Mouse (Mus musculus) neural tube, embryonic 15.5 days (tissue): ENCODE measurements around the gene Aaed1. TPM values are rescaled to one million over a fixed set of nuclear protein-coding genes. Genes with fewer than 3 reads are reported as not detected.

ENCODE experiments used
- ATAC-seq: fragments of 200-750 bp; cut with Nextera tagmentation; 2 replicates; pipeline ENCODE4 v1.8.0; 2017; ENCODE audit warnings: mild to moderate bottlenecking, moderate TSS enrichment, moderate library complexity; ENCODE audit not compliant: low FRiP score
- H3K27ac ChIP-seq: fragments of 300-500 bp; sonication (generic); replicated peaks from 2 replicates; pipeline ENCODE4 v1.5.1; 2015; ENCODE audit warnings: mild to moderate bottlenecking, inconsistent platforms
- H3K27me3 ChIP-seq: fragments of 300-500 bp; sonication (generic); replicated peaks from 2 replicates; pipeline ENCODE4 v1.6.1; 2015; ENCODE audit warnings: inconsistent platforms
- H3K36me3 ChIP-seq: fragments of 300-500 bp; sonication (generic); 2 replicates; pipeline ENCODE4 v1.6.1; 2015; ENCODE audit warnings: inconsistent platforms
- H3K4me1 ChIP-seq: fragments of 300-500 bp; sonication (generic); 2 replicates; pipeline ENCODE4 v1.6.1; 2015; ENCODE audit warnings: inconsistent platforms
- H3K4me2 ChIP-seq: fragments of 300-500 bp; sonication (generic); 2 replicates; pipeline ENCODE4 v1.6.1; 2015; ENCODE audit warnings: inconsistent platforms, mild to moderate bottlenecking, moderate library complexity
- H3K4me3 ChIP-seq: fragments of 300-500 bp; sonication (generic); replicated peaks from 2 replicates; pipeline ENCODE4 v1.5.1; 2015; ENCODE audit warnings: mild to moderate bottlenecking, inconsistent platforms
- H3K9ac ChIP-seq: fragments of 300-500 bp; sonication (generic); replicated peaks from 2 replicates; pipeline ENCODE4 v1.6.1; 2015; ENCODE audit warnings: mild to moderate bottlenecking, inconsistent platforms
- H3K9me3 ChIP-seq: fragments of 300-500 bp; sonication (generic); replicated peaks from 2 replicates; pipeline ENCODE4 v1.6.1; 2016; ENCODE audit warnings: inconsistent platforms
- WGBS: fragments of 180-500 bp; shearing (Covaris S2); methylation state at CpG from one replicate; pipeline ENCODE4 v1.1.7; 2015; ENCODE audit warnings: mixed read lengths; 5-methylcytosine and 5-hydroxymethylcytosine counted together
- polyA plus RNA-seq: library from polyadenylated mRNA; unstranded; fragments of >200 nt; fragmentation: Nextera tagmentation; extraction: Ambion mirVana; gene quantifications from 2 replicates; pipeline ENCODE4 v1.2.1, GENCODE M21; 2015

The Aaed1 gene
- 17.4 and 24.5 TPM in 2 replicates for polyA plus RNA-seq

- WGBS = under 1% methylated on average over 58 of the region's 74 CpGs
- no peaks in the 10 kb centered on the region for H3K36me3 ChIP-seq
- H3K27me3 ChIP-seq = no peaks in the 10 kb centered on the region
- peak within 1 kb of the TSS; percentile 81 for H3K27ac ChIP-seq
- H3K4me3 ChIP-seq = peak within 1 kb of the TSS; percentile 56
- peaks cover 13% of the 10 kb centered on the region for H3K4me1 ChIP-seq
- peak; percentile 91 for ATAC-seq
- H3K9ac ChIP-seq = peak within 1 kb of the TSS; percentile 49
- peak within 1 kb of the TSS; percentile 65 for H3K4me2 ChIP-seq
- no peaks in the 10 kb centered on the region for H3K9me3 ChIP-seq
These were observed at the start of gene Aaed1 for GRCm38 (mm10) chr13:64312024-64312915. Aaed1 (minus strand) TSS chr13:64312710.

- ATAC-seq = no peak
These were observed 49.6 kb upstream of the Aaed1 start for GRCm38 (mm10) chr13:64362139-64362538.

GRCm38 (mm10) chr13:64361020-64361419 lies 48.5 kb upstream of the Aaed1 start:
- Histone ChIP-seq H3K9me3 (no peaks in the 10 kb centered on the region), H3K4me1 (no peaks in the 10 kb centered on the region), H3K27me3 (no peaks in the 10 kb centered on the region), H3K36me3 (peaks cover 32% of the 10 kb centered on the region), H3K9ac (no peak overlapping the region), H3K27ac (no peak overlapping the region), H3K4me3 (no peak overlapping the region), H3K4me2 (no peak overlapping the region)
- no peak for ATAC-seq
- WGBS = 88% methylated on average over 3 of the region's 3 CpGs

More at GRCm38 (mm10) chr13:64362139-64362538, 49.6 kb upstream of the Aaed1 start:
- Histone ChIP-seq H3K27ac (no peak overlapping the region), H3K27me3 (no peaks in the 10 kb centered on the region), H3K9ac (no peak overlapping the region), H3K36me3 (peaks cover 43% of the 10 kb centered on the region), H3K4me1 (no peaks in the 10 kb centered on the region), H3K4me3 (no peak overlapping the region), H3K9me3 (no peaks in the 10 kb centered on the region), H3K4me2 (no peak overlapping the region)
- 94% methylated on average over 6 of the region's 6 CpGs for WGBS

GRCm38 (mm10) chr13:64359702-64360101 lies 47.2 kb upstream of the Aaed1 start:
- H3K9me3 ChIP-seq = no peaks in the 10 kb centered on the region
- WGBS = 94% methylated on average over 3 of the region's 3 CpGs
- no peak overlapping the region for H3K4me2 ChIP-seq
- no peak overlapping the region for H3K9ac ChIP-seq
- peaks cover 22% of the 10 kb centered on the region for H3K36me3 ChIP-seq
- H3K27me3 ChIP-seq = no peaks in the 10 kb centered on the region
- no peaks in the 10 kb centered on the region for H3K4me1 ChIP-seq
- H3K27ac ChIP-seq = no peak overlapping the region
- no peak overlapping the region for H3K4me3 ChIP-seq
- ATAC-seq = no peak

GRCm38 (mm10) chr13:64358476-64358875 lies 46.0 kb upstream of the Aaed1 start:
- no peaks in the 10 kb centered on the region for H3K27me3 ChIP-seq
- 88% methylated on average over 1 of the region's 1 CpGs for WGBS
- ATAC-seq = no peak

GRCm38 (mm10) chr13:64357389-64357788 lies 44.9 kb upstream of the Aaed1 start:
- Histone ChIP-seq H3K4me3 (no peak overlapping the region), H3K27me3 (no peaks in the 10 kb centered on the region), H3K9me3 (no peaks in the 10 kb centered on the region), H3K9ac (no peak overlapping the region), H3K4me2 (no peak overlapping the region), H3K36me3 (0 out of 2 replicates have a peak, but pooled peaks cover 5% of the 10 kb centered on the region), H3K27ac (no peak overlapping the region), H3K4me1 (no peaks in the 10 kb centered on the region)
- ATAC-seq = no peak
- 75% methylated on average over 5 of the region's 5 CpGs for WGBS

More at GRCm38 (mm10) chr13:64358476-64358875, 46.0 kb upstream of the Aaed1 start:
- no peak overlapping the region for H3K9ac ChIP-seq
- no peak overlapping the region for H3K27ac ChIP-seq
- H3K36me3 ChIP-seq = peaks cover 11% of the 10 kb centered on the region
- H3K4me3 ChIP-seq = no peak overlapping the region
- no peak overlapping the region for H3K4me2 ChIP-seq
- H3K4me1 ChIP-seq = no peaks in the 10 kb centered on the region
- H3K9me3 ChIP-seq = no peaks in the 10 kb centered on the region

GRCm38 (mm10) chr13:64349474-64349873 lies 37.0 kb upstream of the Aaed1 start:
- WGBS = 77% methylated on average over 2 of the region's 2 CpGs

GRCm38 (mm10) chr13:64344082-64344501 lies 31.6 kb upstream of the Aaed1 start:
- Histone ChIP-seq H3K9ac (peak overlapping the region; percentile 51), H3K9me3 (no peaks in the 10 kb centered on the region), H3K4me2 (peak overlapping the region; percentile 68), H3K4me1 (peaks cover 7% of the 10 kb centered on the region), H3K36me3 (no peaks in the 10 kb centered on the region), H3K4me3 (peak overlapping the region; percentile 47), H3K27me3 (no peaks in the 10 kb centered on the region), H3K27ac (no peak overlapping the region)
- WGBS = 5% methylated on average over 9 of the region's 9 CpGs
- ATAC-seq = peak; percentile 90

More at GRCm38 (mm10) chr13:64349474-64349873, 37.0 kb upstream of the Aaed1 start:
- no peak overlapping the region for H3K4me3 ChIP-seq
- H3K27ac ChIP-seq = no peak overlapping the region
- ATAC-seq = no peak
- no peaks in the 10 kb centered on the region for H3K27me3 ChIP-seq
- no peaks in the 10 kb centered on the region for H3K9me3 ChIP-seq
- no peak overlapping the region for H3K4me2 ChIP-seq
- no peaks in the 10 kb centered on the region for H3K36me3 ChIP-seq
- no peak overlapping the region for H3K9ac ChIP-seq
- H3K4me1 ChIP-seq = no peaks in the 10 kb centered on the region

GRCm38 (mm10) chr13:64343598-64343997 lies 31.1 kb upstream of the Aaed1 start:
- H3K36me3 ChIP-seq = no peaks in the 10 kb centered on the region
- ATAC-seq = peak; percentile 75
- no peaks in the 10 kb centered on the region for H3K27me3 ChIP-seq
- H3K4me3 ChIP-seq = peak overlapping the region; percentile 47
- 26% methylated on average over 10 of the region's 10 CpGs for WGBS
- H3K9ac ChIP-seq = peak overlapping the region; percentile 51
- no peaks in the 10 kb centered on the region for H3K9me3 ChIP-seq
- peak overlapping the region; percentile 68 for H3K4me2 ChIP-seq
- no peak overlapping the region for H3K27ac ChIP-seq
- peaks cover 7% of the 10 kb centered on the region for H3K4me1 ChIP-seq

- Histone ChIP-seq H3K4me3 (no peak overlapping the region), H3K4me2 (no peak overlapping the region), H3K9ac (no peak overlapping the region), H3K4me1 (no peaks in the 10 kb centered on the region), H3K27me3 (no peaks in the 10 kb centered on the region), H3K9me3 (no peaks in the 10 kb centered on the region), H3K27ac (no peak overlapping the region), H3K36me3 (no peaks in the 10 kb centered on the region)
- WGBS = 57% methylated on average over 4 of the region's 4 CpGs
- ATAC-seq = no peak
These were observed 23.1 kb upstream of the Aaed1 start for GRCm38 (mm10) chr13:64335546-64336132.

GRCm38 (mm10) chr13:64333102-64333501 lies 20.6 kb upstream of the Aaed1 start:
- H3K9me3 ChIP-seq = no peaks in the 10 kb centered on the region
- ATAC-seq = no peak
- WGBS = 94% methylated on average over 3 of the region's 3 CpGs

GRCm38 (mm10) chr13:64332321-64332720 lies 19.8 kb upstream of the Aaed1 start:
- Histone ChIP-seq H3K27me3 (no peaks in the 10 kb centered on the region), H3K9me3 (no peaks in the 10 kb centered on the region), H3K4me1 (no peaks in the 10 kb centered on the region), H3K4me3 (no peak overlapping the region), H3K27ac (no peak overlapping the region), H3K9ac (no peak overlapping the region), H3K4me2 (no peak overlapping the region), H3K36me3 (no peaks in the 10 kb centered on the region)
- WGBS = 87% methylated on average over 6 of the region's 6 CpGs
- ATAC-seq = no peak

More at GRCm38 (mm10) chr13:64333102-64333501, 20.6 kb upstream of the Aaed1 start:
- no peaks in the 10 kb centered on the region for H3K36me3 ChIP-seq
- H3K4me2 ChIP-seq = no peak overlapping the region
- no peak overlapping the region for H3K9ac ChIP-seq
- no peaks in the 10 kb centered on the region for H3K27me3 ChIP-seq
- H3K4me3 ChIP-seq = no peak overlapping the region
- no peak overlapping the region for H3K27ac ChIP-seq
- no peaks in the 10 kb centered on the region for H3K4me1 ChIP-seq
